Mouse (Mus musculus) gastrocnemius, postnatal 14 days (tissue): ENCODE measurements around the gene Slc4a8. TPM values are rescaled to one million over a fixed set of nuclear protein-coding genes. Genes with fewer than 3 reads are reported as not detected.

Experiments
- DNase-seq: peaks from one replicate; pipeline ENCODE4 v3.0.0; 2021; ENCODE audit warnings: mixed read lengths
- intact Hi-C: fragments of 180-260 bp; cut with DNase I; formaldehyde crosslinking; loops from one replicate; pipeline ENCODE4 v1.15.1; 2025; ENCODE audit warnings: low total_unique reads
- long read RNA-seq, 2 experiments: library from polyadenylated mRNA; stranded (forward); transcript quantifications; one replicate each; pipeline ENCODE4 v2.0.0; 2021
- total RNA-seq, 2 experiments: library from RNA; stranded (reverse); gene quantifications; 2 replicates each; pipeline ENCODE4 v1.2.3; 2021

The Slc4a8 gene
- total RNA-seq = 1 to 10 TPM; 2.0 to 6.0 TPM
- long read RNA-seq, experiment 1, partial matches to known transcripts = 2 of 4 reads
- long read RNA-seq, experiment 1, other reads (novel, unspliced or antisense) = 2 of 4 reads
- long read RNA-seq, experiment 2, partial matches to known transcripts = 1 of 3 reads
- long read RNA-seq, experiment 2, other reads (novel, unspliced or antisense) = 2 of 3 reads

DNA sequence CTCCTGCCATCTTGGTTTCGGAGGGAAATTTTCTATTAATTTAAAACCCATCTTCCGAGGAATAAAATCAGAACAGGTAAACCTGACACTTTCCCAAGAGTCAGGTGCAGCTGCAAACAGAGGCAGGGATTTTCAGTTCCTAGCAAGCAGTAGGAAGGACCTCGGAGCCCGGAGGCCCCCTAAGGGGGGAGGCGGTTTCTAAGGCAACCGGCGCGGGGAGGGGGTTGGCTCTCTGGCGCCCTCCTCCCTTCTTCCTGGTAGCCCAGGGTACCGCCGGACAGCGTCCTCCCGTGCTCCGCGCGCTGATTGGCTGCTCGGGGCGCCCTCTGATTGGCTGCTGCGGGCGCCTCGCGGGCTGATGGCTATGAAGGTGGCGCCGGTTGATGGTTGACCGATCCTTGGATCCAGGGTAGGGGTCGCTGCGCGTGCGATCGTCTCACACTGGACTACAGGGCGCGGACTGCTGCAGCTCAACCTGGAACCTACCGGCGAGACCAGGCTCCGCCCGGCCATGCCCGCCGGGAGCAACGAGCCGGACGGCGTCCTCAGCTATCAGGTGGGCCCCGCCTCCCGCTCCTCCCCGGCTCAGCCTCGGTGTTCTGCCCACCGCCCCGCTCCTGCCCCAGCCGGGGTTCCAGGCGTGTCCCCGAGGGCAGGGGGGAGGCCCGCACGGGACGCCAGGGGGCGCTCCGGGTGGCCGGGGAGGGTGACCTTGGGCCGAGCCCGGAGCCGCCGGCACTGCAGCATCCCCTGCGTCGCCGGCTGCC, at the start of gene Slc4a8:
Slc4a8 (plus strand) TSS at position 329 of the 767 bp plus-strand sequence.
- intact Hi-C loops = no loop called here
- DNase-seq = peak; percentile 83

DNA sequence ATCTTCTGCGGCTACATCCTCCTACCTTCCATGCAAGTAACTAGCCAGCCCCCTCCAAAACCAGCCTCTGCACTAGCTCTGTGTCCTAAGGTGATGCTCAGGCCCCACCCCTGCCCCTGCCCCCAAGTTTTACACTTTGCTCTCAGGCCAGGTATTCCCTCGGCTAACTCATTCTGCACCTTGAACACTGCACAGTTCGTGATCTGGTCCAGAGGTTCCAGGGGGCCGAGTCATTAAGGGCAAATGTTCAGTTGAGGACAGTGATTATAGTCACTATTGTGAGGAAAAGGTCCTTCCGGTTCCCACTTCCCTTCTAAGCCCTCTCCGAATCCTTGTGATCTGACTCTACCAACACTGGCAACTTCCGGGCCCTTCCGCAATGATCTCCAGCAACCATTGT, 47.1 kb upstream of the Slc4a8 start:
- intact Hi-C loops = no loop called here
- no peak for DNase-seq

DNA sequence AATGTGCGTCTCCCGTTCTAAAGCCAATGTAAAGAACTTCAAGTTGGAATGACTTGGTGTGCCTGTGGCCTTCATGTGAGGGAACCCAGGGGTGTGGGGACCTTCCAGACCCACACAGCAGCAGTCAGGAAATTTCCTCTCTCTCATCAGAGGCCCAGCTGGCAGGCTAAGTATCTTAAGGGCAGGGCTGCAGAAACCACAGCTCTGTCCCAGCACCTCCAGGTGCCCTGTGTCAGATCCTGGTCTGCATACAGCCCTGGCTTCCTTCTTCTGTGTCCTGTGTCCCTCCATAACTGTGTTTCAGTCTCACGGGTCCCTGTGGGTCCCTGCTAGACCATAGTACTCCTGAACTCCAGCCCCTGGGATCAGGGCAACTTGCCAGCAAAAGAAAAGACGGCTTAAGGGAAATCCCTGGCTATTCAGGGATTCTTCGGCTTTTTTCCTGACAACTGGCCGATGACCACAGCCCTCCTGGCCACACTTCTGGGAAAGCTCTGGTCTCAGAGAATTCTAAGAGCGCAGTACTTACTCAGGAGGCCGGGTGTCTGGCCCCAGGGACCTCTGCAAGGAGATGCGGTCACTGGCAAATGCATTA, 46.1 kb upstream of the Slc4a8 start:
- no peak for DNase-seq
- intact Hi-C loops = no loop called here

DNA sequence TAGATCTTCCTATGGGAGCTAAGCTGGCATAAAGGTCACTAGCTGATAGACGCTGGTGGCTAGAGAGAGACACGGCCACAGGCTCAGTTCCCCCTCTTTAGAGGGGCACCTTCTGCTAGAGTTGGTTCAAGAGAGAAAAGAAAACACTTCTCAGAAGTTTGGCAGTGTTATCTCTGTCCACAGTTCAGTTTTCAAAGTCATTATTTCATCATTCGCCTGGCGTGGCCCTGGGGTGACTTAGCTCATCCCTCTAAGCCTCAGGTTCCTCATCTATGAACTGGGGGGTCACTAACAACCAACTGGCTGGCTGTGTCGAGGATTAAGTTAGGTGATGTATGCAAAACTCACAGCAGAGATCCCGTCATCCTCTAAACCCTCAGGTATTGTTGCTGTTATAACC, 43.6 kb upstream of the Slc4a8 start:
- intact Hi-C loops = no loop called here

DNA sequence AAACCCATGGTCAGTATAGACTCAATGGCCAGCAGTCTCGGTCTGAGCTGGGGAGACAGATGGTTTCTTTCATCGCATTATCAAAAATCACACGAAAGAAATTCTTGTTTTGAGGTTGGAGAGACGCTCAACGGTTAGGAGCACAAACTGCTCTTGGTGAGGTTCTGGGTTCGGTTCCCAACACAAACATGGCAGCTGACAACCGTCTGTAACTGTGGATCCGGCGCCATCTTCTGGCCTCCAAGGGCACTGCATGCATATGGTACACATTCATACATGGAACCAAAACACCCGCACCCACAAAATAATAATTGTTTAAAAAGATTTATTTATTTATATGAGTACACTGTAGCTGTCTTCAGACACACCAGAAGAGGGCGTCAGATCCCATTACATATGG, 43.0 kb upstream of the Slc4a8 start:
- no peak for DNase-seq
- intact Hi-C loops = no loop called here

More for the DNA sequence above, 43.6 kb upstream of the Slc4a8 start:
- DNase-seq = no peak

DNA sequence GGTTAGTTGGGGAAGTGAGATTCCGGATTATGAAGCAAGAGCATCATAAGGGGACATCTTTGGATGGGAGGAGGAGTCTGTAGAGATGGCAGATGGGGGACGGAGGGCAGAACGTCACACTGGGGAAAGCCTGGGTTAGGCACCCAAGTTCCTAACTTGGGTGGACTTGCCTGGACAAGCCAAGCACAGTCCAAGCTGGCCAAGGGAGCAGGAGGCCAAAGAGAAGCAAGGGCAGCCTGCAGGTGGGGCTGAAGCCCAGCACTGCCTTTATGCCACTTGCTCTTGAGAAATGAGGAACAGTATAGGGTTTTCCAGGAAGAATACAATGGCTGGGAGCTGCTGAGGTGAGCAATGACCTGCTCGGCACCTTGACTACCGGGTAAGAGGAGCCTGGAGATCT, 42.3 kb upstream of the Slc4a8 start:
- intact Hi-C loops = no loop called here
- DNase-seq = no peak

DNA sequence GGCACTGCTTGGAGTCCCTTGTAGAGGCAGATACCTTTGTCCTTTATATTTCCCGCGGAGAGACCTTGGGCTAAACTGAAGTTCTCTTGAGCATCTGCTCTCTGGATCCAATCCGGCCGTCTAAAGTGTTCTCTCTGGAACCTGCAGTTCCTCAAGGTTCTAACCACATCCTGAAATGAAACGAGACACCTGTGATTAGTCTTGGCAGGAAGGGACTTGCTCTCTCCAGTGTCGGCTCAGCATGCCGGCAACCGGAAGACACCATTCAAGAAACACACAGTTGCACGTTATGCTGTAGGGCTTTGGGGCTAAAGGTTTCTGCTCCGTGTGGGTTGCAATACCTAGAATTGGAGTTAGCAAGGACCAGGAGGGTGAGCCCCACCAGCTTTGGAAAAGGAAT, 41.5 kb upstream of the Slc4a8 start:
- no peak for DNase-seq
- intact Hi-C loops = no loop called here

DNA sequence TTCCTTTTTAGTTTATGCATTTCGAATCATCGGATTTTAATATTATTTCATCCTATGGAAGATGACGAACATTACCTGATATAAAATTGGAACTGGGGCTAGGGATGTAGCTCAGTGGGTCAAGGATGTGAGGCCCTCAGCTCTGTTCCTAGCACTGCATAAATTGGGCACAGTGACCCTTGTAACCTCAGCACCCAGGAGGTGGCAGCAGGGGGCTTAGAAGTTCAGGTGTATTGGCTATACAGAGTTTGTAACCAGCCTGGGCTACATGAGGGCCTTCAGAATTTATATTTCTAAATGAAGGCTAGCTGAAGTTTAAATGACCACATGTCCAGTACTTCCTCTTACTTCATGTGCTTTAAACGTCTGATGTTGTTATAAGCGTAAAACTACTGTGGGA, 40.1 kb upstream of the Slc4a8 start:
- no peak for DNase-seq
- intact Hi-C loops = no loop called here

DNA sequence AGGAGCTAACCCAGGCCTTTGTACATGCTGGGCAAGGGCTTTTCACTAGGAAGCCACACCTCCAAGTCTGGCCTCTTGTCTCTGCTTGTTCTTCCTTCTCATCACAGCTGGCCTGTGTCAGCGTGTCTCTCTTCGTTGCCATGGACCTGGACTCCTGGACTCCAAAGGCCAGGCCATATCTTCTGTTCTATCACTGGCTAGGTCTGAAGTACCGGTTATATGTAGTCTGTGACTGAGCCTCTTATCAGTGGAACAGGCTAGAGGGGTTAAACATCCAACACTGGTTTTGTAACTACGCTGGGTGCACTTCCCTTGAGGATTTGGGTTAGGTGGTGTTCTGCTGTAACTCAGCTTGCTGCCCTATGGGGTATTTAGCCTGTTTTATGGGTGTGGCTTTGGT, 39.5 kb upstream of the Slc4a8 start:
- DNase-seq = no peak
- intact Hi-C loops = no loop called here

DNA sequence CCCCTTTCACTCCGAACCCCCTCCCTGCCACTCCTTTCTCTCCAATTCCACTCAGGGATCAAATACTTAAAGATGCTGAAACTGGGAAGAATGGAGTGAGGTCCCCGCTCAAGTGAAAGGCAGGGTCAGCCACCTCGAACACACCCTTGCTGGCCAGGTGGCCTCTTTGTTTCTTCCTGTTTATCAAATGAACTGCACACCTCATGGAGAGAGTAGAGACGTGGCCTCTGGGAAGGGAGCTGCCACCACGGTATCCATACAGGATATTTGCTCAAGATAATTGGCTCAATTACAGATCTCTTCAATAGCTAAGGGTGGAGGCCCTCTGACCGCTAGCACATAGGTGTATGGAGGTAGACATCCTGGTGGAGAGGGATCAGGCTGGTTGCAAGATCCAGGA, 39.0 kb upstream of the Slc4a8 start:
- intact Hi-C loops = no loop called here

DNA sequence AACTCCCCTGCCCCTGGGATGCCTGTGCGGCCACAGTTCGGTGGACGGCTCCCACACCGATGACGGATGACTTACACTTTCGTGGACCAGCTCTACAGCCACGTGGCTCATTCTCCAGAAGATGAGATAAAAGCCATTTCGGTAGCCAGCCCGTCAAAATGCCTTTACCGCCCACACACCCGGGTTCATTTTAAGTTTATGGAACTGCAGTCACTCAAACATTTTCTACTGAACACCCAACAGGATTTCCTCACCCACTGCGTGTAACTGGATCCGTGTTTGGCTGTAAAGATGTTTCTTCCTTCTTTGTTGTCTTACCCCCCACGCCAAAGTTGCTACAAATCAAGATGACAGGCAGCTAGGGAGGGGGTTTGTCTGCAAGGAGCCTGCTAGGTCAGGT, 38.0 kb upstream of the Slc4a8 start:
- DNase-seq = no peak
- intact Hi-C loops = no loop called here

More for the DNA sequence above, 39.0 kb upstream of the Slc4a8 start:
- no peak for DNase-seq

DNA sequence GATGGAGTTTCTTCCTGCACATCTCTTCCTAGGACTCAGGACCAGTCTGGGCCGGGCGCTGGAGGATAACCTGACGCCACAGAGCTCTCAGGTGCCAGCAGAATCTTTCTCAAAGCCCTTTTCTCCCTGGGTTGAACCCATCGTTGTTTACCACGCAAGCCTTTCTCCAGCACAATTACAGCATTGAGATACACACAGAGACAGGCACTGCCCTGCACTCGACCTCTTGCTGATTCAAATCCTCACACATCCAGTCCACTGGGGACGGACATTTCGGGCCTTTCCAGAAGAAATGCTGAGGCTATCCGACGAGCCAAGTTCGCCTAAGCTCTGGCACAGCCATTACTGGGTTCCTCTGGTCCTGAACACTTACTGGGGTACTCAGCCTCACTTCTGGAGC, 34.8 kb upstream of the Slc4a8 start:
- intact Hi-C loops = no loop called here
- DNase-seq = no peak

DNA sequence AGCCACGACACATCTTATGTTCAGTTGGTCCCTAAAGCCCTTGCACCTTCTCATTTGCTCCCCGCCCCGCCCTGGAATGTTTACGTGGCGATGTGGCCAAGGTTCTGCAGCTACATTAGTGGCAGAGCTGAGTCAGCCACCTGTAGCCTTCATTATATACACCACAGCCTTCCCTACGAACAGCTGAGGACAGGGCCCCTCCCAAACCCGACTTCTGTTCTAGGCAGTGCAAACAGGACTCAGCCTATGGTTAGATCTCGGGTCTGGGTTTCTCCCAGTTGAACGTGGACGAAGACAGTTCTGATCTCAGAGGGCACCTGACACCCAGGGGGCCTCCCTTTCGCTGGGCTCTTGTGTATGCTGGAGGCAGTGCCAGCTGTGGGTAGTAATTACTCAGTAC, 33.7 kb upstream of the Slc4a8 start:
- no peak for DNase-seq
- intact Hi-C loops = no loop called here

DNA sequence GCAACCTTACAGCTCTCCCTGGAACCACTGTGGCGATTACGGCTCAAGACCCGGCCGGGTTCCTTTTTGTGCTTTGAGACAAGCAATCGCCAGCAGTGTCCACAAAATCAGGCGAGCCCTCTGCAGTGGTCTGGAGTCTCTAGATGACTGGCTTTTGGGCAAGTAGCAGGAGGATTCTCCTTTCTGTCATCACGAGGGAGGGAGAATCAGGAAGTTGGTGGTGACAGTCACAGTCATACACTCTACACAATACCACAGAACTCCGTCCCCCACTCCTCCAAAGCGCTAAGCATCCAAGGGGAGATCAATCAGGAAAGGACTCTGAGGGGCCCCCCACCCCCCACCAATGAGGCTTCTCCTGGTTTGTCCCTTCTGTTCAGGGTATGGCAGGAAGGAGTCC, 33.0 kb upstream of the Slc4a8 start:
- no peak for DNase-seq
- intact Hi-C loops = no loop called here

DNA sequence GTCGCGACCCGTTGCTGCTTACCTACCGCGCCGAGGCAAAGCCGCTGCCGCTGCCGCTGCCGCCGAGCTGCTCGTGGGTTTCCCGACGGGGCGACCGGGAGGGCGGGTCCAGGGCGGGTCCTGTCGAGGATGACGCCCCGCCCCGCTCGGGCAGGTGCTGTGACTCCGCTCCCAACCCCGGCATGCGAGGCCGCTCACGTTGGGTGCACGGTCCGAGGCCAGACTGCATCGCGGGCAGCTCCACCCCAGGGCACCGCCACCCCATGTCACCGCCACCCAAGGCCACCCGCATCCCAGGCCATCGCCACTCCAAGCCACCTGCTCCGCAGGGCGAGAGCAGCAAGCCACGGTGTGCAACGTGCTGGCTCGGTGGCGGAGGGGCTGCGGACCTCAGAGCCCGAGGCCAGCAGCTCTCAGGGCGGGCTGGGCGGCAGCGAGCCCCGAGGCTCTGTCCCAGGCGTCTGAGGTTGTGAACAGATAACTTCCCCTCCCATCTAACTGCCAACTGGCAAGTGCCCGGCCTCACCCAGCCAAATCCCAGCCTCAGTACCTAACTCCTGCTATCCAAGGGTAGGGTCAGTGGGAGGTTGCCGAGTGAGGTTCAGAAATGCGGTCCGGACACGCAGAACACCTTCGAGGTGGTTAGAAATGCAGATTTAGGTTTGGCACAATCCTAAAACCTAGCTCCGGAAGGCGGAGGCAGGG, 32.1 kb upstream of the Slc4a8 start, which contains the start of gene Galnt6:
Galnt6 (minus strand) TSS at position 96 of the 705 bp plus-strand sequence.
- intact Hi-C loops = no loop called here
- DNase-seq = peak; percentile 34

DNA sequence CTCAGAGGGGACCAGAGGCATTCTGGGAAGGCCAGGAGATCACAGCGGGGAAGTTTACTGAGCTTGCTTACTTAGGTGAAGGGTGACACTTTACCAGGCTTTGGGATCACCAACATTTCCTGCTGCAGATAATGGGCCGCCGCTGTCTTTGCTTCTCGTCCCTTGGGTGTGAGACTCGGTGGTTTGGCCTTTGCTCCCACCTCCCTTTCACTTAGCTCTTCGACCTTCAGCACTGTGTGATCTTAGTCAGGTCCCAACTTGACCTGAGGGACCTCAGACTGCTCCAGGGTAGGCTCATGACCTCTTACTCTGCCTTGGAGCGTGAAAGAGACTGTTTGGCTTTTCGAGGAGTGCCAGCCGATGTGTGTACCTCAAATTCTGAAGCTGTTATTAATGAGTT, 30.5 kb upstream of the Slc4a8 start:
- intact Hi-C loops = no loop called here
- no peak for DNase-seq

DNA sequence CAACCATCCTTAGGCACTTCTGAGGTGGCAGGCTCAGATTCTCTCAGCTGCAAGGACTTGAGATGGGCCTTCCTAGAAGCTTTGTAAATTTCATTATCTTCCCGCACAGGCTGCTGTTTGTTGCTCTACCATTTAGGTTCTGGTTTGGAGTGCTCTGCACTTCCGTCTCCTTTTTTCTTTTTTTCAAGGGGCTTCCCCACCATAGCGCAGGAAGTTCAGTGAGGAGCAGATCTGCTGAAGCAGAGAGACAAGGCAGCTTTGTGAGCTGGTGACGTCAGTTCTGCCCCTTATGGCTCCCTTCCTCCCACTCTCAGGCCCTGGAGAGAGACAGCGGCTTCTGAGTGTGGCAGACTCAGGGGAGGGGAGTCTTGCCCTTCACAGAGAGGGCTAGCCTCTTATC, 29.0 kb upstream of the Slc4a8 start:
- no peak for DNase-seq
- intact Hi-C loops = no loop called here

DNA sequence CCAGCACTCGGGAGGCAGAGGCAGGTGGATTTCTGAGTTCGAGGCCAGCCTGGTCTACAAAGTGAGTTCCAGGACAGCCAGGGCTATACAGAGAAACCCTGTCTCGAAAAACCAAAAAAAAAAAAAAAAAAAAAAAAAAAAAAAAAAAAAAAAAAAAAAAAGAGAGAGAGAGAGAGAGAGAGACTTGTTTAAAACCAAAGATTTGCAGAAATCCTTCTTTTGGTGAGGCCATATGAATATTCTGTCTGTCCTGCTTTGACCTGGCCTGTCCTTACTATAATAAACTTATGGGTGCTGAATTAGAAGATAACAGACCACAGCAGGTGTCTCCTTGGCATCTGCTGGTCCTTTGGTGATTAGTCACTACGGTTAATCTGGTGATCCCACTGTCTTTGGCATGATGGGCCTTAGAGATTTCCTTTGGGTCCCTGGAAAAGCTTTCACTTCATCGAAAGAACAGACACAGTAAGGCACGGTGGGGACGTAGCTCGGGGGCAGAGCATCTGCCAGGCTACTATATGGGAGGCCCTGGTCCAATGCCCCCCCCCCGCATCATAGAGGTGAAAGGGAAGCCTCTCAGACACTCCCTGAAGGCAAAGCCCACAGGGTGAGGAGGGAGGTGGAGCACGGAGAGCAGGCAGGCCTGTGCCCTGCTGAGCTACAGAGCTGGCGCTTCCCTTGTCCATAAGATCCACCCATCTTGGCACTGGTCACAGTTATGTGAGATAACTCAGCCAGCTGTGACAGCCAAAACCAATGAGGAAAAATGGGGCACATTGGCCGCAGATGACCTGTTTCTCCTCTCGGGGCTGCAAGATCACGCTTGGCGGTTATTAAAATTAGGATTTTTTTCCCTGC, 26.2 kb upstream of the Slc4a8 start:
- intact Hi-C loops = no loop called here
- no peak for DNase-seq

DNA sequence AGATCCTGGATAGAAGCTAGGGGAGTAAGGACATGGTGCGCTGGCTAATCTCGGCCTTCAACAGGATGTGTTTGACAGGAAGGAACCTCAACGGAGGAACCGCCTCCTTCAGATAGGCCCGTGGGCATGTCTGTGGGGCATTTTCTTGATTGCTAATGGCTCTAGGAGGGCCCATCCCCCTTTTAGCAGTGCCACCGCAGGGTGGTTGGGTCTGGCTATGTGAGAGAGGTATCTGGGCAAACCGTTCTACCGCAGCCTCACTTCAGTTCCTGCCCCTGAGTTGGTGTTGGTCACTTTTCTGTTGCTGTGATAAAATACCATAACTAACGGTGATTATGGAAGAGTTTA, 25.6 kb upstream of the Slc4a8 start:
- intact Hi-C loops = no loop called here

DNA sequence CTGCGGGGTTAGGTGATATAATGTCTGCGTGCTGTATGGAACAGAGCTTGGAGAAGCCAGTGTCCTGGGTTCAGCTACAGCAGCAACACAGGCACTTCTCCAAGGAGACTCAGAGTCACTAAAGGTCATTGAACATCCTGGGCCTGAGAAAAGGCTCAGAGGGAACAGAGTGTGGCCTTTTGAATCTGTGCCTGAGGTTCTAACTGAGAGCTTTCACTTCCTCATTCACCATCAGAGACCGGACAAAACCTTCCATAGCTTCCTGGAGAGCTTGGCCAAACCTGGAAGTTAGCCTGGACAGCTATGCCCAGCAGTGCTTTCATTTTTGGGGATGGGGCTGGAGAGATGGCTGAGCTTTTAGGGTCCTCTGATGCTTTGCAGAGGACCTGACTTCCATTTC, 23.9 kb upstream of the Slc4a8 start:
- no peak for DNase-seq
- intact Hi-C loops = no loop called here

More for the DNA sequence above, 25.6 kb upstream of the Slc4a8 start:
- no peak for DNase-seq
